Mouse (Mus musculus): ENCODE data around the gene Phf2. TPM values are rescaled to one million over a fixed set of nuclear protein-coding genes. Genes with fewer than 3 reads are reported as not detected.
"Not testable (repeated sequence)": the region's sequence is repeated elsewhere in the genome, so short reads cannot be mapped to it uniquely, and the experiment has no call there.

Phf2 gene
- total RNA-seq, 2 experiments from 2014 or later = 29.4 to 32.5 TPM

DNA sequence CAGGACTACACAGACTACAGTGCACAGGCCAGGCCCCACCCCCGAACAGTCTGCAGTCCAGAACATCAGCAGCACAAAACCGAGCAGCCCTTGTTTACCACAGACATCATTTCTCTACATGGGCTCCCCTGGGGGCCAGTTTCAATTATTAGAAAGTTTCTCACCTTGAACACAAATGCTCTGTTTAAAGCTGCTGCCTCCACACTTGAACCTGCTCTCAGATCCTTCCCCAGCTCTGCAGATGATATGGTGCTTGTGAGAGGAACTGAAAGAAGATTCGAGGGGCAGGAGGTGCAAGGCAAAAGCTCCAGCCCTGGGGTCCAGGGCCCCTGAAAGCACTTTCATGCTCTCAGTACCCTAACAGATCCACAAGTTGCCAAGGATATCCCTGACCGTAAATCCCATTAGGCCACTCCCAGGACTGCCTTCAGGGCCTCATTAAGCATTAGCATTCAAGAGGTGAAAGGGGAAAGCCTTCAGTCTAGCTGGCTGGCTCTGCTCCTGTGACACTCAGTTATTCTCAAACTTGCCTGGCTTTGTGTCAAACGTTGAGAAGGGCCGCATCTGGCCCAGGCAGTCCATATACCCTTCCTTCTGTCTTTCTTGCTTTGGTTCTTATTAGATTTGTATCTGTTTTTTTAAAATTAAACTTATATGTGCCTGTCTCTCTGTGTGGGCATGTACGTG is 13.5 kb downstream of the Phf2 start:
- no peak for DNase-seq

DNA sequence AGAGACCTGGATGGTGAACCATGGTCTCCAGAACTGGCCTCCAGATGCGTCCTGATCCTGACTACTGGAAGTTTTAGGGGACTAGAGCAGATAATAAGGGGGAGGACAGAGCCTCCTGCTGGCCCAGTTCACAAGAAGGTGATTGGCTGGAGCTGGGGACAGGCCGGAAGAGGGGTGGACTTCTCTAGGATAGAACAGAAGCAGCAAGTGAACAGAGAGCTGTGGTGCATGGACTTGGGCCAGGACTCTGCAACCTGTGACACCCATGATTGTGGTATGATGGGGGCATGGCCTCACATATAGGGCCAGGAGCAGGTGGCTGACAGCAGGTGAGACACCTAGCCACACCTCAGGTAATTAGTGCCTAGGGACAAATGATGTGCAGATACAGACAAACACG is 17.0 kb downstream of the Phf2 start:
- DNase-seq = no peak

DNA sequence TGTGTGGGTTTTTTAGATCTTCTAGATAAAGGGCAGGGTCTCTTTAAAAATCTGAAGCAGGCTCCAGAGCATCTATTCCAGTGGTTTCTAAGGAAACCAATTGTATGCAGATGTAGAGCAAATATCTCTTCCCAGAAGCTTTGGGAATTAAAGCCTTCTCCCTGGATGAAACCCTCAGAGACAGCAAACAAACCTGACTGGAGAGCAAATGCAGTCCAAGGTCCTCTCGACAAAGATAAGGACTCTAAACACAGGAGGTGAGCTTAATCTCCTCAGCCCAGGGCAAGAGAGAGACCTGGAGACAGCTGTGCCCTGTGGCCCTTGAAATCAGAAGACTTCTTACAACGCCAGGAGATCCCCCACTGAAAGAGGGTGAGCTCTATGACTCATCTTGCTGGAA is 17.4 kb downstream of the Phf2 start:
- DNase-seq = no peak

DNA sequence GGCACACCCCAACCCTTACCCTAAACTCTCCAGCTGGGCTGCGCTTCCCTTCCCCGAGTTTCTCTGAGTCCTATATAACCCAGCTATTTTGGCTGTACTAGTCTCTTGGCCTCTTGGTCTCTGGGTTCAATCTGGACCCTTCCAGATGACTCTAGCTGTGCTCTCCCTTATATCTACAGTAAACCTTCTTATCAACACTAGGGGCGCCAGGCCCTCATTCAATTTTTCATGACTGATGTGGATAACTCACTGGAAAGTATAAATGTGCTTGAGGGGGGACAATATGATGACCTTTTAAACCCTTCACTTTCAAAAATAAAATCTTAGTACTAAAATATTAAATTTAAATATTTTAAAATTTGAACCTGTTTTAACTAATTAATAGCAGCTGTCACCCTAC is 18.1 kb downstream of the Phf2 start:
- DNase-seq = no peak

DNA sequence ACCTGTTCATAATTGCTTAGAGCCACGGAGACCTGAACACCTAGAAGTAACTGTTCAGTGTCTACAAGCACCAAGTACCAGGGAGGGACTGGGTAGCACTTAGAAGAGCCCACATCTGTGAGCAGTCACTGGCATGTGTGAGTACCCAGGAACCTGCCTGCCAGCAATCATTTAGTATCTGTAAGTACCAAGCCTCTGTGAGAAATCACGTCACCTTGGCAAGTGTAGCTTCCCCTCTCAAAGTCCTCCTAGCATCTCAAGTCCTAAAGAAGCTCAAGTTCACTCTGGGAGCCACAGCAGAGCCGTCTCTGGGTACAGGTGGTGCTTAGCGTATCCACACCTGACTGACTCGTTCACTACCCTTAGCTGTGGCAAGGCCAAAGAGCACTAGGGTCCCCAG is 19.2 kb downstream of the Phf2 start:
- no peak for DNase-seq

DNA sequence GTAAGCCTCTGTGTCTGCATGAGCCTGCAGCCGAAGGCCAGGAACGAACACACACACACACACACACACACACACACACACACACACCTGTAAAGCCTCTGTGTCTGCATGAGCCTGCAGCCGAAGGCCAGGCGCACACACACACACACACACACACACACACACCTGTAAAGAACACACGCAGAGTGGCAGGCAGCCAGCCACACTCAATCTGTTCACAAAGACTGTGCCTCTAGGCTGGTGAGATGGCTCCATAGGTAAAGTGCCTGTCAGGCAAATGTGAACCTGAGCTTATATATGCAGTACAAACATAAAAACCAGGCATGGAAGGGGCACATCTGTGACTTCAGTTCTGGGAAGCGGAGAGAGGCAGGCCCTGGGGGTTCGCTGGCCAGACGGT is 20.1 kb downstream of the Phf2 start:
- DNase-seq = no peak

DNA sequence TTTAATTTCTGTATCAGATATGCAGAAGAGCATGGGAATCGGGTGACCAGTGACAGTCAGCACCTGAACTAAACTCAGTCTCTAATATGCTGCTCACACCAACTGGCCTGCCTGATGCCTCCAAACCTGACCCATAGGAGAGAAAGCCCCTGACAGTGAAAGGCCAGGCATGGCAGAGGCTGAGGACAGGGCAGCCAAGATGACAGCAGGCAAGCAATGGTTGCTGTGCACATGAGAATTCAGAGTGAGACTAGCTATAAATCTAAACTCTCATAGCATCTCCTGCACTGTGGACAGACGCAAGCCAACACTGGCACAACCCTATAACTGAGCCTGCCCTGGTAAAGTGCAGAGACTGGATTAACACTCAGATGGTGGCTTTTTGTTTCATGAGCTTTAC is 20.6 kb downstream of the Phf2 start:
- DNase-seq = no peak

DNA sequence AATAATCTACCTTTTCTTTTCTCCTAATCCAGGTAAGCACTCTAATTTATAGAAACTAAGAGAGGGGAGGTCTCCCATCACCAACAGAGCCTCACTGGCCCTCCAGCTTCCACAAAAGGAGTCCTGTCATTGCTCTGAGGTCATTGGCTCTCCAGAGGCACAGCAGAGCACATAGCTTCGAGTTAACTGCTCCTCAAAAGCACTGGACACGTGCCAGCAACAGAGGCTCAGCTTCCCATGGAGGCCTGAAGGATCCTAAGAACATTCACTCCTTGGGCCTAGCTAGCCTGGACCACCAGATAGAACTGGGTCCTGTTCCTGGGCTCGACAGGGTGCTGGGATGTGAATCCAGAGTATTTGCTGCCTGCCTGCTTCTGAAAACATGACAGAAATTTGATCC is 21.8 kb downstream of the Phf2 start:
- DNase-seq = peak; percentile 66

DNA sequence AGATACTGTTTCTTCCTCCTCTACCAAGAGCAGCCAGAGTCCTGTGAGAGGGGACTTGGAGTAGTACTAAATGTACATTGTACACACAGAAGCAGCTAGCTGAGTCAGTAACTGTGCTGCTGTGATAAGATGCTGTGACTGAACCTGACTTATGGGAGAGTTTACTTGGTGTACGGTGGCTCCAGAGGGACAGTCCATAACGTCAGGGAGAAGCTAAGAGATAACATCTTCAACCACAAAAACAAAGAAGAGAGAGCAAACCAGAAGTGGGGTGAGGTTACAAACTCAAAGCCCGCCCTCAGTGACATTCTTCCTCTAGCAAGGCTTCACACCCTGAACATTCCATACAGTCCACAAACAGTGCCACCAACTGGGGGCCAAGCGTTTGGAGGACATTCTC is 25.6 kb downstream of the Phf2 start:
- no peak for DNase-seq

DNA sequence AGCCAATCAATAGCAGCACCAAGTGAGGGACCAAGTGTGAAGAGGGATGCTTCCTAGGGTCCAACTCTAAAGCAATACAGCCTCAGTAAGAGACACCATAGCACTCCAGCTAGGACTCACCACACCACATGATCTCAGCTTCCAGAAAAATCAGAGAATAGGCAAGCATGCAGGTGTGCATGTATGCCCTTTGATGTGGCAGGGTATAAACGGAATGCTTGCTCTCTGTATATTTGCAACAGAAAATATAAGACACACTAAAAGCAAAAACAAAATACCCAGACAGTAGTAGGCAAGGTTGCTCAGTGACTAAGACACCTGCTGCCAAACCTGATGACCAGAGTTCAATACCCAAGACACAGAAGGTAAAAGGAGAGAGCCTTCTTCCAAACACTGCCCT is 27.4 kb downstream of the Phf2 start:
- DNase-seq = no peak

DNA sequence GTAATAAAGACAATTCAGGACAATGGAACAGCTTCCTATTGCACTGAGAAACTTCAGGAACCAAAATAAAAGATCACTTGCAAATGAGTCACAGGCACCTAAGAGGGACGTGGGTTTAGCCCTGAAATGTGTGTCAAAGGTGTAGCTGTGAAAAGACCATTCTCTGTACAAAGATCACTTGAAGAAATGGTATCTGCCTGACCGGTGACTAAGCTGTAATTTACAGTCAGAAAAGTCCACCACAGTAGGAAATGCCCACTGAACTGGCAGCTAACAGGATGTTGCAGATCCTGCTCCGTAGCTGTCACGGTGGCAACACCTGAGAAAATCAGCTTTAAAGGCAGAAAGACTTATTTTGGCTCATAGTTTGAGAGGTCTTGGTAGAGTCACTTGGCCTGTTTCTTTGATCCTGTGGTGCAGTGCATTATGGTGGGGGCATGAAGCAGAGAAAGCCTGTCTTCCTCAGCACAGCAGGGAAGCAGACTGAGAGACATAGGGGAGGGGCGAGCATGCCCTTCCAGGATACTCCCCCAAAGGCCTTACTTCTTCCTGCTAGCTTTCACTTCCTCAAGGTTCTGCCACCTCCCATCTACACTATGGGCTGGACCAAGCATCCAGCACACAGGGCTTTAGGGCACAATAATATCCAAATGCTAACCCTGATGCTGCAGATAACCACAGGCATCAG is 28.9 kb downstream of the Phf2 start:
- no peak for DNase-seq

DNA sequence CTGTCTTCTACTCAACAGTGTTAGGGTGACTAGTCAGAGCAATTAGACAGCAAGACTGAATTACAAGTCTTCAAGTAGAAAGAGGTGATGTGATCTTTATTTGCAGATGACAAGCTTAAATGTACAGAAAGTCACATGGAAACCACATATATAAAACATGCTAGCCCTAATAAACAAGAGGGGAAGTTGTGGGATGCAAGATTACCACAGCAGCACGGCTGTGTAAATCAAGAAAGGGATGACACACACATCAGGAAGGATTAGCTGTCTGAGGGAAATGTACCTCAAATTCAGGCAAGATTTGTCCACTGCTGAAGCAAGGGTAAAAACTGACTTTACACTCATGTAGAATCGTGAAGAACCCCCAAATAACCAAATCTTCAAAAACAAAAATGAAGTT is 32.6 kb downstream of the Phf2 start:
- DNase-seq = no peak

DNA sequence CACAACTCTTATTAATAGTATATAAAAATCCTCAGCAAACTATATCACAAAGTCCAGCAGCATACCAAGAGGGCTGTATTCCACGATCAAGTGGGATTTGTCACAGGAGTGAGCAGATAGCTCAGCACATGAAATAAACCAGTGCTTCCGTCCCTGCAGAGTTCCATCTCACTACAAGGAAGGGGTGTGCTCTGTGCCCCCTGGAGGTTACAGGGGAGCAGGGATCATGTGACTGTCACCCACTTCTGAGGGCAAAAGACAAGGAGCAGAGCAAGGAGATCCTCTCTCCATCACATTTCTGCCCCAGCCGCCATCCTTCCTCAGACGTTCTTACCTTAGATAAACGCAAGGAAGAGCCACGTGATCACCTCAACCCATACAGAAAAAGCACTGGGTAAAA is 33.4 kb downstream of the Phf2 start:
- DNase-seq = no peak

DNA sequence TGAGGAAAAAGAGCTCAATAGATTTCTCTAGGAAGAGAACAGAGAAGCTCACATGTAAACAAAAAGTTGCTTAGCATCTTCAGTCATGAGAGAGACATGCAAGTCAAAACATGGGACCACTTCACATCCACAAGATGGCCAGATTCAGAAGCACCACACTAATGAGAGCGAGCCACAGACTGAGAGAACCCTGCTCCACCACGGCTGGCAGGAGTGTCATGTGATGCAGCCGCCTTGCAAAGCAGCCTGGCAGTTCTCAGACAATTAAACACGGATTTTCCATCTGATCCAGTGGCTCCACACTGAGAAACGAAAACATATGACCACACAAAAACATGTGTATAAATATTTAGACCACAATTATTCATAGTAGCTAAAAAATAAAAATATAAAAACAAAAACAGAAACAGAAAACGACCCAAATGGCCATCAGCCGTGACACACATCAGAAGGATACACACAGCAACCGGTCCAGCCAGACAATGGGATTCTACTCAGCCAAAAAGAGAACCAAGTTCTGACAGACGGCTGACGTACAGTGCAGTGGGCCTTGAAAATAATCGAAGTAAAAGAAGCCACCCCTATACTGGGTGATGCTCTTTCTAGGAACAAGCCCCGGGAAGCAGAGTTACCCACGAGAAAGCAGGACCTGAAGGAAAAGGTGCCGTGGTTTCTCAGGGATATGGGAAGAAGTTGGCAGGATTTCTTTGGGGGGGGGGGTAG is 40.2 kb downstream of the Phf2 start:
- DNase-seq = no peak

DNA sequence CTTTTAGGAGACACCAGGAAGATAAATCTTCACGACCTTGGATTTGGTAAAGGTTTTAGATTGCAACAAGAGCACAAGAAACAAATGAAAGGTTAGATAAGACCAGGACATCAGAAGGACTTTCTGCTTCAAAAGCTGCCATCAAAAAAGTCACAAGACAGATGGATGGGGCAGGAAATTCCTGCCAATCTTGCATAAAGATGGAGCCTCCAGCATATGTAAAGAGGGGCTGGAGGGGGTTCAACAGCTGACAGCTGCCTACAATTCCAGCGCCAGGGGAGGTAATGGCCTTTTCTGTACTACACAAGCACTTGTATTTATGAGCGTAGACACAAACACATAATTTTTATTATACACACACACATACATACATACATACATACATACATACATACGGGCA is 41.1 kb downstream of the Phf2 start:
- DNase-seq = no peak

DNA sequence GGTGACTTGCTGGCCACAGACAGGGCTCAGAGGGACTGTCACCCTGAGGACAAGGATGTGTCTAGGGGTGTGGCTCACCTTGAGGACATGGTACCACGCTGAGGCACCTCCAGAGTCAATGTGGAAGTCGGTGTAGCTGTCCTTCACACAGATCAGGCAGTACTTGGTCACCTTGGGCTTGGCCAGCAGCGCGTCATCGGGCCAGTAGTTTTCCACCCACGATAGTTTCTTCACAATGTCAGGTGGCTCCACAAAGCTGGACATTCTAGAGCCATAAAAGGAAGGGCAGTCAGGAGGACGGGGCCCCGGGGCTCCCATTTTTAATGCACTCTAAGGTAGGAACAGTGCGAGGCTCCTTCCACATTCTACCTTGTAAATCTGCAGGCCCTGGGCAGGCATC is 48.0 kb downstream of the Phf2 start:
- DNase-seq = no peak

DNA sequence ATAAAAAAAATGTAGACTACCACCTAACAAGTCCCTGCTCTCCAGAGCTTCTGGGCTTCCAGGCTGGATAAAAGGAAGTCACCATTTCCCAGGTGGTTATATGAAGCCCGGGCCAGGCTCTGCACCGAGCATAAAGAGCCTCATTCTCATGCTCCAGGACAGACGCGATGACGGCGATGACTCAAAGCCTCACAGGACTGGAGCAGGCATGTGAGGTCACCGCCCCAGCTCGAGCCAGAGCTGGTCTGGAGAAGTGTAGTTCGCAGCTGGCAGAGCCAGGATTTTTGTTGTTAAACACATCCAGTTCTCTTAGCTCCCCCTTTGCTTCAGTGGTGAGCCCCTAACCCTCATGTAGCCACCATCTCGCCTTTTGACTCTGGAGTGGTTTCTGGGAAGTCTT is 48.6 kb downstream of the Phf2 start:
- DNase-seq = no peak

DNA sequence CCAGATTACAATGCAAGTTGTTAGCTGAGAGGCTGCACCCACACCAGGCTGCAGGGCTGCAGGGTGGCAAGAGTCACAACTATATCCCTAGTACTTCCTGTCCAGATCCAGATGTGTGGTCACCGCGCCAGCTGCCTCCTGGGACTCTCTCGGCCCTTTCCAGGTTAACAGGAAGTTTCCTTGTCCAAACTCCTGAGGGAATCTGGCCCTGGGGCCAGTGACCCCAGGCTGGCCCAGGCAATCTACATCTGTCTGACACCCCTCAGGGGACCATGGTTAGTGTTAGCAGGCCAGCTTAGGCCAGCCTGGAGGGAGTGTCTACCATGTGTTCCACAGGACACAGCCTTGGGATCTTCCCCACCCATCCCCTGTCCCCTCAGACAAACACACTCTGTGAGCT is 51.8 kb downstream of the Phf2 start:
- DNase-seq = no peak

DNA sequence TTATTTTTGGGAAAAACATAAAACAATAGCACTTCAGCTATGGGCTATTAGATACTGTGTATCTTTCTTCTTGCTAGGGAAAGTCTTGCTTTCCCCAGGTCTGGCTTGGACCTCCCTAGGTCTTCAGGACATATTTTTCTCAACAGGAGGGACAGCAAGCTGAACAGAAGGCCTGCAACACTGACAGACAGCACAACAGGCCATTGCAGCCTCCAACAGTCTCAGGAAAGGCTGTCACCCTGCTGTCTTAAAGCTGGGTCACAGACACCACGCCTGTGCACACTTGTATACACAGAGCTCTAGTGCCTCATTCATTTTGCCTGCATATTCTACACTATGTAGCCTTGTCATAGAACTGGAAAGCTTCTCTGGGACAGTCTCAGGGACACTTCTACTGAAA is 56.5 kb downstream of the Phf2 start:
- no peak for DNase-seq

DNA sequence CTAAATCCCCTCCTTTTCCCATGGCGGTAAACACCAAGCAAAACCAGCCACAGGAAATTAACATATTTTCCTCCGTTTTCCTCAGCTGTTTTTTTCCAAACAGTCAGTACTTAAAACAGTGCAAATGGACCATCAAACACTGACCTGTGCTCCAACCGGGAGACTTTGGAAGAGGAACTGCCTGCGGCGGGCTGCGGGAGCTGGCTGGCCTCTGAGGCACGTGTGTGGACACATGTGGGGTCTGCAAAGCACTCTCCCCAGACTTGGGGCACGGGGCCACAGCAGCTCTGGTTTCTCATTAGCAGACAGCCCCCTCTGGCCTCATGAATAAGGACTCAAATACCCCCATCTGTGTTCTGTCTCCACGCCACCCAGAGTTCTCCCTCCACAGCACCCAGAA is 59.9 kb downstream of the Phf2 start:
- DNase-seq = no peak

DNA sequence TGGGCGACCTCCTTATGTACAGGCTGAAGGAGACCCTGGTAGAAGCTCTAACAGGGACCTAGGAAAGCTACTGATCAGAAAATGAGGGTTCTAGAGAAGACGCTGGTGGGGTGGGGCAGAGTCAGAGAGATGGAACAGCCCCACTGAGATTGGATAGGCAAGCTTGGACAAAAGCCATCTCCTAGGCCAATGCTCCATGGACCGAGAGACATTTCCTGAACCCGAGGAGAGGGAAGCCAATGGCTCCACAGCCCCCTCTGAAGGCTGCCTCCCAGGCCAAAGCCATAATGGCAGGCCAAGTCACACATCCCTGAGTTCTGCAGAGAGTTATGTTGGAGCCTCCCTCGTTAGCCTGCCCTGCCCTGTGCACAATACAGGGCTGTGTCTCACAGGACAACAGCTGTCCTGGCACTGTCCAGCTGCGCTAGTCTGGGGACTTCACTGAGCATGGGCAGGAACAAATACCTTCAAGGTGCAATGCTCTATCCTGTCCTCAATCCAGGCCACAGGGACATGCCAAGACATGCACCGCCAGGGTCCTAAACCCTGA is 60.6 kb downstream of the Phf2 start:
- DNase-seq = no peak

DNA sequence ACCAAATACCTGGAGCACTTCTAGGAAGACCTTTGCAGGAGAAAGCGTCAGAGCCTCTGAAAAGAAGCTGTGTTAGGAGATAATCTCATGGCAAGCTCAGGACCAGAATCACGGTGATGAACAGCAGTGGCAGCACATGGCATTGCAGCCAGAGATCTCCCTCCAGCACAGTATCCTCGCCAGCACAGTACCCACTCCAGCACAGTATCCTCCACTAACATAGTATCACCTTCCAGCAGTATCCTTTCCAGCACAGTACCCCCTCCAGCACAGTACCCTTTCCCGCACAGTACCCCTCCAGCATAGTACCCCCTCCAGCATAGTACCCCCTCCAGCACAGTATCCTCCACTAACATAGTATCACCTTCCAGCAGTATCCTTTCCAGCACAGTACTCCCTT is 61.3 kb downstream of the Phf2 start:
- not testable (repeated sequence) for DNase-seq

DNA sequence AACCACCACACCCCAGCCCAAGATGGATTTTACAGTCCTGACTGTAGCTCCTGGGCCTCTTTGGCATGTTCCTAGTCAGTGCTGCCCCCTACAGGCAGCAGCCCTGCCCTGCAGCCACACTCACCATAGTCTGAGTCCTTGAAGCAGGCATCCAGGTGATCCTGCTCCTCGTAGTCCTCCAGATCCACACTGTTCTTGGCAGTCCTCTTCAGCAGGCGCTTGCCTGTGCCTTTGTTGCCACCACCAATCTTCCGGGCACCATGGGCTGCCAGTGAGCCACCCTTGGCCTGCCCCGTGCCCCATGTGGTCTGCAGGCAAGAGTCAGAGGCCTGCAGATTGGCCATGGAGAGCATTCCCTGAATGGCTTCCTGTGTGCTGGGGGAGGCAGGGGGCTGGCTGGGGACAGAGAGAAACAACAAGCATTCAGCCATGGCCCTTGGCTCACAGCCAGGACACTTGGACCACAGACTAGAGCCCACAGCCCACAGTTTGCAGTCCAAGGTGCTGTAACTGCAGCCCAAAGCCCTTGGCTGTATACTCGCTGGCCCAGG is 63.4 kb downstream of the Phf2 start:
- DNase-seq = peak; percentile 65

Measured in heart, postnatal 4 days (tissue).